Mouse (Mus musculus): ENCODE measurements around the gene Pax8. TPM values are rescaled to one million over a fixed set of nuclear protein-coding genes. Genes with fewer than 3 reads are reported as not detected.

Gene Pax8
- total RNA-seq (2023) = not detected

DNA sequence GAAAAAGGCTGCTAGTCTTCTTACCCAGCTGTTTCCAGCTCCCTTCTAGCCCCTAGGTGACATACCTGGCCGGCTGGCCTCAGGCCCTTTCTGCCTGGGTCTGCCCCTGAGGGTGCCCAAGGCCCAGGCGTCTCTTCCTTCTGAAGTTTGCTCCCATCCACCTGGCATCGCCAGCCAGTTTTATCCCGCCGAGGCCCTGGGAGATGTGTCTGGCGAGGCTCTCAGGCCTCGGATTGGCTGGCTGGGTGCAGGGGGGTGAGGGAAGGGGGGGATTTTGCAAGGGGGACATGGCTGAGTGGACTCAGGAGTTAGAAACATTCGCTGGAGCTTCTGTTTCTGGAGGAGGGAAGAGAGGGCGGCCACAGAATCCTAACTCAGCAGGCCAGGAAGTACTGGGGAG, at the start of gene Pax8:
Gene Pax8, minus strand, starts transcription at position 180 of the 400 bp plus-strand sequence.

Other genes starting within 250 kb of the Pax8 start
- gene Il1f5, start 198.6 kb downstream of the Pax8 start, total RNA-seq (2023) = not detected
- not detected for gene Il1f10, start 184.4 kb downstream of the Pax8 start, total RNA-seq (2023)
- gene Il1rn, start 138.7 kb downstream of the Pax8 start, total RNA-seq (2023) = 0.44 TPM
- gene Psd4, start 108.0 kb downstream of the Pax8 start, total RNA-seq (2023) = 162 TPM